Mouse (Mus musculus) forebrain, embryonic 15.5 days (tissue): ENCODE measurements around the gene Gnai3. TPM values are rescaled to one million over a fixed set of nuclear protein-coding genes. Genes with fewer than 3 reads are reported as not detected.

Experiments
- ATAC-seq: fragments of 200-750 bp; cut with Nextera tagmentation; replicated peaks from 2 replicates; pipeline ENCODE4 v1.8.0; 2017; ENCODE audit warnings: mild to moderate bottlenecking, moderate TSS enrichment, moderate library complexity
- H3K27ac ChIP-seq: fragments of 300-500 bp; sonication (generic); replicated peaks from 2 replicates; pipeline ENCODE4 v1.5.1; 2015; ENCODE audit warnings: mild to moderate bottlenecking, inconsistent platforms
- H3K27me3 ChIP-seq: fragments of 300-500 bp; sonication (generic); 2 replicates; pipeline ENCODE4 v1.6.1; 2015; ENCODE audit warnings: inconsistent platforms
- H3K36me3 ChIP-seq: fragments of 300-500 bp; sonication (generic); 2 replicates; pipeline ENCODE4 v1.6.1; 2015; ENCODE audit warnings: mild to moderate bottlenecking, inconsistent platforms
- H3K4me1 ChIP-seq: fragments of 300-500 bp; sonication (generic); 2 replicates; pipeline ENCODE4 v1.6.1; 2015; ENCODE audit warnings: inconsistent platforms
- H3K4me2 ChIP-seq: fragments of 300-500 bp; sonication (generic); replicated peaks from 2 replicates; pipeline ENCODE4 v1.6.1; 2015; ENCODE audit warnings: mild to moderate bottlenecking, inconsistent platforms
- H3K4me3 ChIP-seq: fragments of 300-500 bp; sonication (generic); 2 replicates; pipeline ENCODE4 v1.5.1; 2015; ENCODE audit warnings: mild to moderate bottlenecking, inconsistent platforms
- H3K9ac ChIP-seq: fragments of 300-500 bp; sonication (generic); replicated peaks from 2 replicates; pipeline ENCODE4 v1.6.1; 2015; ENCODE audit warnings: mild to moderate bottlenecking, inconsistent platforms
- H3K9me3 ChIP-seq: fragments of 300-500 bp; sonication (generic); 2 replicates; pipeline ENCODE4 v1.6.1; 2016; ENCODE audit warnings: inconsistent platforms
- WGBS: fragments of 180-500 bp; shearing (Covaris S2); methylation state at CpG from one replicate; pipeline ENCODE4 v1.1.7; 2015; ENCODE audit warnings: mixed read lengths; 5-methylcytosine and 5-hydroxymethylcytosine counted together
- polyA plus RNA-seq: library from polyadenylated mRNA; unstranded; fragments of >200 nt; fragmentation: Nextera tagmentation; extraction: Ambion mirVana; gene quantifications from 2 replicates; pipeline ENCODE4 v1.2.1, GENCODE M21; 2015

Gnai3 gene
- polyA plus RNA-seq, 1 experiment from 2014 or later: 168 TPM

GRCm38 (mm10) chr3:108178756-108179715 lies 33.1 kb upstream of the Gnai3 start:
- Histone ChIP-seq H3K4me2 (no peak overlapping the region), H3K9me3 (no peaks in the 10 kb centered on the region), H3K27me3 (no peaks in the 10 kb centered on the region), H3K4me3 (no peak overlapping the region), H3K27ac (no peak overlapping the region), H3K36me3 (no peaks in the 10 kb centered on the region), H3K9ac (no peak overlapping the region), H3K4me1 (peaks cover 17% of the 10 kb centered on the region)
- no peak for ATAC-seq
- 76% methylated on average over 7 of the region's 7 CpGs for WGBS

DNA sequence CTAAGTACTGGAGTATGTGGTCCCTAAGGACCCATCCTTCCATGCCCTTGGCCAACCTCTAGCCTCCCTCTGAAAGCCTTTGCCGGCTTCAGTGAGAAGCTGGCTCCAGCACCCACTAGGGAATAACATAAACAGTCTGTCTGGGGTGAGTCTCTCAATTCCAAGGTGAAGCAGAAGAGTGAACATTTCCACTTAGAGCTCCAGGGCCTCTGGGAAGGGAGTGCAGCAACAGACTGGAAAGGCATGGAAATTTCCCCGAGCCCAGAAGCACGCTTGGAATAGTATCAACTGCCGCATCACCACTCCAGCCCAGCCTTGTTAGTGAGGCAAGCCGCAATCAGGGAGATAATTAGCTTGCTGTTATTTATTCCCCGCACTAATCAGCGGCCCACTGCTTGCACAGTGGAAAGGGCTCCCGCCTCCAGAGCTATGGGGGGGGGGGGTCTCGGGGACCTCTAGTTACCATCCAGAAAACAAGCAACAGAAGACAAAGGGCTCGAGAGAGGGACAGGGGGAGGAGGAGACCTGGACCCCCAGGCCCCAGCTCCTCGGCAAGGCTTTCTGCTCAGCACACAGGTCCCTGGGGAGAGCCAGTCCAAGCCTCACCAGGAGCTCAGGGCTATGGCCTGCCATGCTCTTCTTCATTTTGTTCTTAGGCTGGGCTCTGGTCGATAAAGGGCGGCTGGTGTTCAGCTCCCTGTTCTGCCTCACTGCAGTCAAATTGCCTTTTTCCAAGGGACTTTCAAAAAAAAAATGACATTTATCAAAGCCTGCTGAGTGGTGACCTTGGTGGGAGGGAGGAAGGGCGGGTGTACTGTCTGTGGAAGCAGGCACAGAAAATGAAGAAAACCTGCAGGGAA lies 29.0 kb upstream of the Gnai3 start:
- Histone ChIP-seq H3K27me3 (no peaks in the 10 kb centered on the region), H3K36me3 (no peaks in the 10 kb centered on the region), H3K9me3 (no peaks in the 10 kb centered on the region), H3K4me2 (peak overlapping the region; percentile 34), H3K4me1 (peaks cover 20% of the 10 kb centered on the region), H3K9ac (peak overlapping the region; percentile 37), H3K4me3 (0 out of 2 replicates have a peak overlapping the region, but pooled peaks have one; percentile 7), H3K27ac (peak overlapping the region; percentile 90)
- 9% methylated on average over 13 of the region's 14 CpGs for WGBS
- peak; percentile 94 for ATAC-seq

GRCm38 (mm10) chr3:108169199-108169598 lies 23.3 kb upstream of the Gnai3 start:
- WGBS: 45% methylated on average over 3 of the region's 3 CpGs
- peaks cover 37% of the 10 kb centered on the region for H3K4me1 ChIP-seq
- no peak overlapping the region for H3K9ac ChIP-seq

DNA sequence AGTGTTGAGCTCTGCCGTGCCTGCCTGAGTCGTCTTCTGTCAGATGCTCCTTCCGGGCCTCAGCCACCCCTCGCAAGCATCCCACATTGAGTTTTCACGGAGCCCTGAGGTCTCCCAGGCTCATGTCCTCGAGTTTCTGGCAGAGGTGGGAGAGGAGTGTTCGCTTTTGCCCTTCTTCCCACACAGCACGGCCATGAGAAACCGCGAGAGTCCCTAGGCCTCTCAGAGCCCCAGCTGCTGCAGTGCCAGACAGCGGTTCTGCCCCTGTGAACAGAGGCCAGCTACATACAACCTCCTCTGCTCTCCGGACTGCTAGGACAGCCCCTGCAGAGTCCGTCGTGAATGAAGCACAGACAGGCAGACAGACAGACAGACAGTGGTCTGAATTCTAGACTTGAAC lies 21.6 kb upstream of the Gnai3 start:
- 34% methylated on average over 14 of the region's 14 CpGs for WGBS

More at GRCm38 (mm10) chr3:108169199-108169598, 23.3 kb upstream of the Gnai3 start:
- Histone ChIP-seq H3K27me3 (no peaks in the 10 kb centered on the region), H3K27ac (no peak overlapping the region), H3K4me3 (no peak overlapping the region), H3K4me2 (no peak overlapping the region), H3K36me3 (no peaks in the 10 kb centered on the region), H3K9me3 (no peaks in the 10 kb centered on the region)
- no peak for ATAC-seq

DNA sequence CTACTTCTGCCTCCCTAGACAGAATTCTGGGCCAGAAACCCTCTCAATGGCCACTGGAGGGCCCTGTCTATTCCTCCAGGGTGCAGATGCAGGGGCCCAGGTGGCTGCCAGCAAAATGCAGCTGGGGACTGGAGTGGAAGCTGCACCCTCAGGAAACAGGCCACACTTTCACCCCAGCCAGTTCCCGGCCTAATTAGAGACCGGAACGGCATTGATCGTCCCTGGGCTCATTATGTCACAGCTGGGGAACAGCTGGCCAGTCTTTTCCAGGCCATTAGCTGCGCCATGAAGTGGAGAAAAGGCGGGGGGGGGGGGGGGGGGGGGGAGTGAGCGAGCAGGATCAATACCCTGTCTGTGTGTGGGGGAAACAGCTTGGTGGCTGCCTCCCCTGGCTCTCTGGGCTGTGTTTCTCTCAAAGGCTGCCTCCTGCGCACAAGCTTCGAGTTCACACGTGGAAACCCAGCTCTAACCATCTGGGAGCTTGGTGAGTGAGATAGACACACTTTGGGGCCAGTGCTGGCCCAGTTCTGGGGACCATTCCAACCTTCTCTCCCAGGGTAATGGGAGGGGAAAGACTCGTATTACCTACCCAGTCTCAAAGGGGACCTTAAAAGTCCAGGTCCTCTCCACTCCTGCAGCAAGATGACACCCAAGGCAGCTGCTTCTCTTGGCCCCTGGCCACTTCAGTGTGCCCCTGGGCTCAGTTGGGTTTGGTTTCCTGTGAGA lies 20.7 kb upstream of the Gnai3 start:
- Histone ChIP-seq H3K4me2 (no peak overlapping the region), H3K4me1 (peaks cover 32% of the 10 kb centered on the region), H3K9me3 (no peaks in the 10 kb centered on the region), H3K4me3 (no peak overlapping the region), H3K9ac (no peak overlapping the region), H3K27ac (peak overlapping the region; percentile 49), H3K27me3 (no peaks in the 10 kb centered on the region), H3K36me3 (no peaks in the 10 kb centered on the region)
- ATAC-seq: peak; percentile 70
- WGBS: 4% methylated on average over 9 of the region's 11 CpGs

More for the DNA sequence above, 21.6 kb upstream of the Gnai3 start:
- Histone ChIP-seq H3K27ac (no peak overlapping the region), H3K4me3 (no peak overlapping the region), H3K36me3 (no peaks in the 10 kb centered on the region), H3K4me1 (peaks cover 32% of the 10 kb centered on the region), H3K4me2 (no peak overlapping the region), H3K9ac (no peak overlapping the region), H3K27me3 (no peaks in the 10 kb centered on the region), H3K9me3 (no peaks in the 10 kb centered on the region)
- no peak for ATAC-seq

DNA sequence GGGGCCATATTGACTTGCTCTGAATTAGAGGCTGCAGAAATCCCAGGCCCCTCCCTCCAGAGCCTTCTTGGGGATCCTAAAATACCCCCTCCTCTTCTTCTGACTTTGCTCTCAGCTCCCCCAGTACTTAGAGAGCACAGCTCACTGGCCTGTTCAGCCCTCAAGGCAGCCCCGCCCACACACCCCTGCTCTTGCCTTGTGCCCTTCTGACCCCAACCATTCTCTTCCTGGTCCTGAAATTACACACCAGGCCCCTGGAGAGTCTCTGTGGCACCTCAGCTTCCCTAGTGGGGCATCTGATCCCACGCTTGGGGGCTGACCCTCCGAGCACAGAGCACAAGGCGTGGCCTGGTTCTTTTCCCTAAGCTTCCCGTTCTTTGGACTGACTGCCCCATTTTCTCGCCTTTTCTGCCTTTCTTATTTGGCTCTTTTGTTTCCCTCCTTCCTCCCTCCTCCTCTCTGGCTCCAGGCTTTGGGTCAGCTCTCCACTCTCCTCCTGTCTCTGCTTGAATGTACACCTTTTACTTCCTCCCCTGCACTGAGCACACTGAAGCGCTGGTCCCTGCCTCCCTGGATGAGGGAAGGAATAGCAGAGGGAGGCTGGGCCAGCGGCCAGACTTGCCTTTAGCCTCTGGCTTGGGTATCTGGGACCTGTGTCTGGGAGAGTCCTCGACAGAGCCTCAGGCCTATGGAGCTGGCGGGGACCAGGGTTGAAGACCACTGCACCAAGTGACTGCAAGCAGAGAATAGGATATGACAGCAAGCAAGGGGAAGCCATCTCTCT lies 19.8 kb upstream of the Gnai3 start:
- H3K4me2 ChIP-seq: no peak overlapping the region
- ATAC-seq: peak; percentile 32
- peak overlapping the region; percentile 56 for H3K27ac ChIP-seq
- peaks cover 32% of the 10 kb centered on the region for H3K4me1 ChIP-seq
- WGBS: 24% methylated on average over 10 of the region's 10 CpGs
- H3K4me3 ChIP-seq: no peak overlapping the region
- no peaks in the 10 kb centered on the region for H3K9me3 ChIP-seq
- no peaks in the 10 kb centered on the region for H3K36me3 ChIP-seq
- H3K9ac ChIP-seq: 0 out of 2 replicates have a peak overlapping the region, but pooled peaks have one; percentile 3
- H3K27me3 ChIP-seq: no peaks in the 10 kb centered on the region

GRCm38 (mm10) chr3:108164807-108165206 lies 18.9 kb upstream of the Gnai3 start:
- Histone ChIP-seq H3K9ac (peak overlapping the region; percentile 18; the same call in 1 of the 2 replicates), H3K4me1 (peaks cover 32% of the 10 kb centered on the region), H3K4me2 (peak overlapping the region; percentile 43), H3K27ac (no peak overlapping the region), H3K36me3 (no peaks in the 10 kb centered on the region), H3K27me3 (no peaks in the 10 kb centered on the region), H3K4me3 (peak overlapping the region; percentile 16), H3K9me3 (no peaks in the 10 kb centered on the region)
- 12% methylated on average over 9 of the region's 9 CpGs for WGBS
- peak; percentile 59 for ATAC-seq

DNA sequence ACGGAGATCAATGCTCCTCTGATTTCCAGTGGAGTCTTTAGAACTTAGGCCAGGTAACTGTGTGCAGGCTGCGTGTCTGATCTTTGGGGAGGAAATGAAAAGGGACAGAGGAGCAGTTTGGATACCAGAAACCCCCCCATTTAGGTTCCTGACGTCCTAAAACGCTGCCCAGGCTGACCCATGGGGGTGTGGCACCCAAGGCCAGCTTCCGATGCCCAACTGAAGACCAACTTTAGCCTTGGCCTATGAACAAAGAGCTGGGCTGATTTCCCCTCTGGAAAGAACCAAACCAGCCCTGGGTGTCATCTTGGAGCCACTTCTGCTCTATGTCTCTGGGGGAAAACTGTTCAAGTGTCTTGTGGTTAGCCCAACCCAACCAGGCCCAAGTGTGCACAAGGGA lies 18.1 kb upstream of the Gnai3 start:
- H3K9me3 ChIP-seq: no peaks in the 10 kb centered on the region
- H3K4me1 ChIP-seq: peaks cover 29% of the 10 kb centered on the region
- no peak overlapping the region for H3K27ac ChIP-seq
- no peak overlapping the region for H3K9ac ChIP-seq
- 72% methylated on average over 5 of the region's 5 CpGs for WGBS
- no peaks in the 10 kb centered on the region for H3K27me3 ChIP-seq
- ATAC-seq: no peak
- H3K36me3 ChIP-seq: no peaks in the 10 kb centered on the region
- no peak overlapping the region for H3K4me2 ChIP-seq
- H3K4me3 ChIP-seq: no peak overlapping the region

DNA sequence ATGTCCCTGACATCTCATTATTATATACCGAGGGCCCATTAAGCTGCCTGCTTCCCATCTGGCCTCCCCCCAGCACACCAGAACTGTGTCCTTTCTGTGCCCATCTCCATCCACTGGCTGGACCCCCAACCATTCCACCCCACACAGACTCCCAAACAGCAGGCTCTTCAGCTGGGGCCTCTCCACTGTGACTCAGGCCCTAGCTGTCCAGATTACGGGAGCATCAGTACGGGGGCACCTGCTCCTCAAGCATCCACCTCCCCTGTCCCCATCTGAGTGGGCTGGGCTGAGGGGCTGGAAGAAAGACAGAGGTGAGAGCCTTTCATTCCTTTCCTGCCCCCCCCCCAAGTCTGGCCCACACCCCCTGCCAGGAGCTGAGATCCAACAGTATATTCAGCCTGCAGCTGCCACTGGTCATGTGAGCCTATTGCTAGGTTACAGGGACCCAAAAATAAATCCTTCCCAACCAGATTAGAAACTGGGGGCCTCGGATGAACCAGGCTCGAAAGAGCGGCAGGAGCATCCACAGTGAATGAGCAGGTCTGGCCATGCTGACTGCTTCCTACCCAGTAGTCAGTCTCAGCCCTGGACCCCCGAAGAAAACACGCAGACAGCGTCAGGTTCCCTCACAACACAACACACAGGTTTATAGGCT lies 12.6 kb upstream of the Gnai3 start:
- Histone ChIP-seq H3K9me3 (no peaks in the 10 kb centered on the region), H3K36me3 (no peaks in the 10 kb centered on the region), H3K4me1 (peaks cover 10% of the 10 kb centered on the region), H3K27ac (peak overlapping the region; percentile 52), H3K27me3 (no peaks in the 10 kb centered on the region), H3K4me3 (no peak overlapping the region), H3K9ac (peak overlapping the region; percentile 22; the same call in 1 of the 2 replicates), H3K4me2 (no peak overlapping the region)
- 48% methylated on average over 9 of the region's 9 CpGs for WGBS
- ATAC-seq: peak; percentile 42; the same call in 1 of the 2 replicates

DNA sequence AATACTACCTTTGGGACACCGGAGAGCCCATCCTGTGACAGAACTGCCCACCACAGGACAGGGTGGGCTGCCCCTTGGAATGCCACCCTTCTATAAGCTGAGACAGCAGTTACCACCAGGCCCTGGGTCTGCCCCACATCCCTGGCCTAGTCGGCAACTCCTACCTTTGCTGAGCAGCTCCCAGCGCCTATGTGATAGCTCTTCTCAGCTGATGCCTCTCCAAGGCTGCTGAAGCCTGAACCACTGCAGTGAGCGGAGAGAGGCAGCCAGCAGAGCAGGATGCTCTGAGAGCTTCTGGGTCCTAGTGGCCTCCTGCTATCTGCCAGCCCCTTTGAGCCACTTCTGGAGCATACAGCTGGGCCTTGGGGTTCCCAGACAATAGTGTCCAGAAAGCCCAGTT lies 8.7 kb upstream of the Gnai3 start, which contains the start of gene Gpr61:
Gene Gpr61, minus strand, starts transcription at position 227 of the 400 bp plus-strand sequence.
- Histone ChIP-seq H3K9me3 (no peaks in the 10 kb centered on the region), H3K27ac (0 out of 2 replicates have a peak within 1 kb of the TSS, but pooled peaks have one; percentile 11), H3K36me3 (no peaks in the 10 kb centered on the region), H3K4me1 (peaks cover 10% of the 10 kb centered on the region), H3K27me3 (no peaks in the 10 kb centered on the region), H3K4me3 (peak within 1 kb of the TSS; percentile 28), H3K4me2 (peak within 1 kb of the TSS; percentile 20), H3K9ac (0 out of 2 replicates have a peak within 1 kb of the TSS, but pooled peaks have one; percentile 11)
- peak; percentile 39; the same call in 1 of the 2 replicates for ATAC-seq
- 41% methylated on average over 4 of the region's 4 CpGs for WGBS
